Mouse (Mus musculus) left cerebral cortex, adult 2 months (tissue): ENCODE measurements around the gene Rmdn2. TPM values are rescaled to one million over a fixed set of nuclear protein-coding genes. Genes with fewer than 3 reads are reported as not detected.

Source experiments
- DNase-seq, 2 experiments: peaks; one replicate each; pipeline ENCODE4 v3.0.0; 2021 to 2022; ENCODE audit warnings: low spot score in 2 of 2, mixed read lengths in 1 of 2; ENCODE audit errors: extremely low spot score in 1 of 2
- H3K27ac ChIP-seq: fragments of 200-600 bp; 2 replicates; pipeline ENCODE4 v1.8.1; 2022
- H3K4me3 ChIP-seq: fragments of 200-600 bp; 2 replicates; pipeline ENCODE4 v1.8.1; 2022
- CTCF ChIP-seq: fragments of 200-600 bp; IDR thresholded peaks from 2 replicates; pipeline ENCODE4 v1.8.1; 2022; ENCODE audit warnings: antibody characterized with exemption, mild to moderate bottlenecking, moderate library complexity
- intact Hi-C: fragments of 180-260 bp; cut with DNase I; formaldehyde crosslinking; loops from one replicate; pipeline ENCODE4 v1.15.1; 2025
- total RNA-seq, 2 experiments: library from RNA; stranded (reverse); gene quantifications; 2 replicates each; pipeline ENCODE4 v1.2.3; 2021

Gene Rmdn2
- total RNA-seq, 2 experiments from 2014 or later, result 10.9 to 12.4 TPM

DNA sequence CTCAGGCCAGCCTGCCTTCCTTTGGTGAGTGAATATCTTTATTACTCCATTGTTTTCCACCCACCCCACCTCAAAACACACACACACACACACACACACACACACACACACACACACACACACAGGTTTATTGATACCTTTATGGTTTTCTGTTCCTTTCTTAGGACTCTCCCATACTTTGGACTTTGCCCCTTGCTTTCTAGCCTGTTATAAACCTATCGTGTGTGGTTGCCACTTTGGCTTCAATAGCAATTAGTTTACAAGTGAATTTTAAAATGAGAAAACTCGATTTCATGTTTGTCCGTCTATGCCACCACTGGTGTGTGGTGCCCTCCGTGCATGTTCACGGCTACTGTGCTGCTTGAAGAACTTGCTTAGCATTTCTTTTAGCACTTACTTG, 7.3 kb downstream of the Rmdn2 start:
- no peak for DNase-seq
- TF ChIP-seq CTCF, result no peak
- Histone ChIP-seq H3K27ac (no peak overlapping the region), H3K4me3 (no peak overlapping the region)
- intact Hi-C loops, result no loop called here

DNA sequence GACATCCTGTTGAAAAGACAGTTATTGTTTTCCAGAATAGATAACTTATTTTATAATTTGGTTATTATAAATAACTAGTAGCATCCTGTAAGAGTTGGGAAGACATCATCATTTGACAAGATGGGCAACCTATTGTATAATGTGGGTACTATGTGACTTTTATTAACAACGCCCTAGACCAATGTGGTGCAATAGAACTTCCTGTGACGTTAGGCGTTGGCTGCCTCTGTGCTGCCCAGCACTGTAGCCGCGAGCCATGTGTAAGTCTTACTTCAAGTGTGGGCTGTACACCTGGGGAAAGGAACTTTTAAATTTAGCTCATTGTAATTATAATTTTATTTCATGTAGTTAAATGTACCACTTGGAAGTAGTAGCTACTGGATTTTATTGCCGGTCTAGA, 10.4 kb downstream of the Rmdn2 start:
- intact Hi-C loops, result no loop called here
- TF ChIP-seq CTCF, result no peak
- DNase-seq, result no peak
- Histone ChIP-seq H3K27ac (no peak overlapping the region), H3K4me3 (no peak overlapping the region)

- no peak for DNase-seq
- H3K27ac ChIP-seq, result no peak overlapping the region
- no peak overlapping the region for H3K4me3 ChIP-seq
- no peak for TF ChIP-seq CTCF
- intact Hi-C loops, result no loop called here
These were observed 10.9 kb downstream of the Rmdn2 start for GRCm38 (mm10) chr17:79622574-79622973.

DNA sequence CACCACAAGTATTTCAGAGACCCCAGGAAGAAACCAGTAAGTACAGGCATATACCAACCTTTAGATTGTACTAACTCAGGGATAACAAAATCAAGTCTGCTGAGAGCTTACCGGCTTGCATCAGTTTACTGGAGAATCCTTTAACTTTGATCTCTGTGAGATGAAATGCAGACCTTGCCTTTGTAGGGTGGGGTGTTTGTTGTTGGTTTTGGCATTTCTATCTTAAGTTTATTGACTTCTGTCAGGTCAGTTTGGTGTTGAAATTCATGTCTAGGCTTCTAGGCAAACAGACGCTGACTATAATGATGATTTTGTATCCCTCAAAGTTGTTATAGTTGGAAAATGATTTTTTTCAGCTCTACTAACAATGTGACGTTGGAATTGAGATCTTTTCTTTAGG, 12.2 kb downstream of the Rmdn2 start:
- H3K4me3 ChIP-seq, result no peak overlapping the region
- no peak for DNase-seq
- intact Hi-C loops, result no loop called here
- no peak overlapping the region for H3K27ac ChIP-seq
- no peak for TF ChIP-seq CTCF

GRCm38 (mm10) chr17:79626241-79626816, 14.7 kb downstream of the Rmdn2 start:
- intact Hi-C loops, result no loop called here
- DNase-seq, result no peak
- no peak overlapping the region for H3K27ac ChIP-seq
- TF ChIP-seq CTCF, result no peak
- no peak overlapping the region for H3K4me3 ChIP-seq

- DNase-seq, result no peak
- intact Hi-C loops, result no loop called here
- no peak overlapping the region for H3K4me3 ChIP-seq
- no peak for TF ChIP-seq CTCF
- no peak overlapping the region for H3K27ac ChIP-seq
These were observed 38.2 kb downstream of the Rmdn2 start for GRCm38 (mm10) chr17:79649893-79650292.

DNA sequence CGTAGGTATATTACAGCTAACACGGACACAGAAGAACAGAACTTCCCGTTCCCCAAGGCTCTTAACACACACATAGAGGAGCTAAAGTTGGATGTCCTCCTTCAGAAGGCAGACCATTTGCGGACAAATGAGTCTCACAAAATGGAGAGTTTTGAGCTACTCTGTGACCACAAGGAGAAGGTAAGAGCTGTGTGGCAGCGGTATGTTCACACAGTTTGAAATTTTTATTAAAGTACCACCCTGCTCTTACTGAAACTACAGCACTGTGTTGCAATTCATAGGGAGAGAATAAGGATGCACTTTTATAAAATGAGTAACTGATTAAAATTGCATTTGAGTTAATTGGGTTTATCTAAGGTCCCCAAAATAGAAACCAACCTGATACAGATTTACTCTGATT, 38.6 kb downstream of the Rmdn2 start:
- DNase-seq, result no peak
- TF ChIP-seq CTCF, result no peak
- intact Hi-C loops, result no loop called here
- no peak overlapping the region for H3K4me3 ChIP-seq
- no peak overlapping the region for H3K27ac ChIP-seq

DNA sequence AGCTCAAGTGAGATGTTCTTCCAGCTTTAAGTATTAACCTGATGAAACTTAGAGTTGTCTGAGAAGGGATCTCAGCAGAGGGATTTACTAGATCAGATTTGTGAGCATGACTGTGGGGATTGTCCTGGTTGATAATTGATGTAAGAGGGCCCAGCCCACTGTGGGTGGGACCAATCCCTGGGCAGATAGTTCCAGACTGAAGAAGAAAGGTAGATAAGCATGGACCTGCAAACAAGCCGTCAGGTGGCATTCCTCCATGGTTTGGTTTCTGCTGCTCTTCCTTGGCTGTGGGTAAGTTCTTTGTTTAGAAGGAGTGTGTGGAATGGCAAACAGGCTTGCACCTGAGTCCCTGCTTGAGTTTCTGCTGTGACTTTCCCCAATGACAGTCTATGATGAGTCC, 41.5 kb downstream of the Rmdn2 start:
- intact Hi-C loops, result no loop called here
- no peak overlapping the region for H3K4me3 ChIP-seq
- DNase-seq, result no peak
- H3K27ac ChIP-seq, result no peak overlapping the region
- no peak for TF ChIP-seq CTCF

DNA sequence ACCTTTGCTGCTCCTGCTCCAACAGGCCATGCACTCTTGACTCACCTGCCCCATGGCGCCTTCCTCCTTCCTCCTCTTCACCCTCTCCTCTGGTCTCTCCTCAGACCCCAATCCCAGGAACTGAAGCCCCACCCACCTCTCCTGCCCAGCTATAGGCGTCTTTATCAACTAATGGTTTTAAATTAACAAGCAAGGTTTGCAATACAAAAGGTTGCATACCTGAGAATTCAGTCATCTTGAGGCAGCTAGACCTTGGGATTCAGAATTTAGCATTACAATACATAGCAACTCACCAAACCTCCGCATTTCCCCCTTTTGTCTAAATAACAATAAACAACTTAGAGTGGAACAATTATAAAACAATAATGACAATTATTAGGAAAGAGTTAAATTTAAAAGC, 42.5 kb downstream of the Rmdn2 start:
- no peak overlapping the region for H3K4me3 ChIP-seq
- no peak for TF ChIP-seq CTCF
- no peak for DNase-seq
- intact Hi-C loops, result no loop called here
- H3K27ac ChIP-seq, result no peak overlapping the region

GRCm38 (mm10) chr17:79657785-79658184, 46.1 kb downstream of the Rmdn2 start:
- DNase-seq, result no peak
- no peak overlapping the region for H3K27ac ChIP-seq
- intact Hi-C loops, result no loop called here
- TF ChIP-seq CTCF, result no peak
- H3K4me3 ChIP-seq, result no peak overlapping the region

DNA sequence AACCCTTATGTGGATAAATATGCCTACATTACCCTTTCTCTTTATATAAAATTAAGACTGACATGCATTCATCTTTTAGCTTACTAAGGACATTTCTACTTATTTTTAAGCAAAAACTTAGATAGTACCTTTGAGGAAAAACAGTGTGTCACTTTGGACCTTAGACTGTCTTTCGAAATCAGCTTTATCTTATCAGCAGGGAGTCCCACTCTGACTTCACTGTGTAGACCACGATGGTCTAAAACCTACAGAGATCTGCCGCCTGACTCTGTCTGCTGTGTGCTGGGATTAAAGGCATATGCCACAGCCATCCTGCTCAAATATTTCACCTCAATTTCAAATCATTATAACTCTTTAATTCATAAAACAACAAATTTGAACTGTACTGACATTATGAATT, 46.8 kb downstream of the Rmdn2 start:
- H3K27ac ChIP-seq, result no peak overlapping the region
- intact Hi-C loops, result no loop called here
- H3K4me3 ChIP-seq, result no peak overlapping the region
- no peak for DNase-seq
- no peak for TF ChIP-seq CTCF

GRCm38 (mm10) chr17:79658863-79659262, 47.2 kb downstream of the Rmdn2 start:
- DNase-seq, result no peak
- no peak for TF ChIP-seq CTCF
- intact Hi-C loops, result no loop called here

GRCm38 (mm10) chr17:79661387-79661786, 49.7 kb downstream of the Rmdn2 start:
- intact Hi-C loops, result loop anchor here (10.0 kb wide), 2 partner anchors 343 to 533 kb away; no protein-coding TSS in a partner anchor
- peak; percentile 59 to 71 for DNase-seq
- Histone ChIP-seq H3K4me3 (no peak overlapping the region), H3K27ac (no peak overlapping the region)
- TF ChIP-seq CTCF, result peak; percentile 89

More at GRCm38 (mm10) chr17:79658863-79659262, 47.2 kb downstream of the Rmdn2 start:
- no peak overlapping the region for H3K4me3 ChIP-seq
- no peak overlapping the region for H3K27ac ChIP-seq
